Mouse (Mus musculus) MEL (cell line): ENCODE measurements around the gene Tmem143. TPM values are rescaled to one million over a fixed set of nuclear protein-coding genes. Genes with fewer than 3 reads are reported as not detected.

ENCODE experiments used
- DNase-seq: peaks from one replicate; pipeline ENCODE4 v3.0.0; 2011; ENCODE audit warnings: low read depth, low spot score
- H3K27ac ChIP-seq: 2 replicates; pipeline ENCODE4 v1.5.1; 2012; ENCODE audit warnings: low read depth, mild to moderate bottlenecking, control low read depth, low read length, moderate library complexity; ENCODE audit not compliant: control insufficient read depth
- H3K27me3 ChIP-seq, 2 experiments: fragments of 150-350 bp in 1 of 2; sonication (generic) in 1 of 2; 2 replicates each; pipeline ENCODE4 v1.6.1; 2012; ENCODE audit warnings: low read length in 2 of 2, mild to moderate bottlenecking in 2 of 2, improper control_type of control experiment in 1 of 2, moderate library complexity in 1 of 2; ENCODE audit not compliant: insufficient read depth in 2 of 2, control insufficient read depth in 1 of 2
- H3K36me3 ChIP-seq, 2 experiments: 2 replicates each; pipeline ENCODE4 v1.6.1; 2012 to 2014; ENCODE audit warnings: low read length in 2 of 2, improper control_type of control experiment in 1 of 2, inconsistent platforms in 1 of 2, mild to moderate bottlenecking in 1 of 2; ENCODE audit not compliant: insufficient read depth in 2 of 2, control insufficient read depth in 1 of 2
- H3K4me1 ChIP-seq, 2 experiments: fragments of 150-350 bp in 1 of 2; sonication (generic) in 1 of 2; 2 replicates each; pipeline ENCODE4 v1.6.1; 2012; ENCODE audit warnings: low read length in 2 of 2, improper control_type of control experiment in 1 of 2, mild to moderate bottlenecking in 1 of 2; ENCODE audit not compliant: insufficient read depth in 2 of 2, control insufficient read depth in 1 of 2
- H3K4me3 ChIP-seq, 2 experiments: fragments of 150-350 bp in 1 of 2; sonication (generic) in 1 of 2; 2 replicates each; pipeline ENCODE4 v1.5.1; 2012; ENCODE audit warnings: low read depth in 2 of 2, low read length in 2 of 2, mild to moderate bottlenecking in 2 of 2, moderate library complexity in 2 of 2, control low read depth in 1 of 2, improper control_type of control experiment in 1 of 2; ENCODE audit not compliant: control insufficient read depth in 1 of 2, insufficient read depth in 1 of 2
- H3K79me2 ChIP-seq: 2 replicates; pipeline ENCODE4 v1.6.1; 2012; ENCODE audit warnings: mild to moderate bottlenecking, low read length, moderate library complexity; ENCODE audit not compliant: control insufficient read depth, poor library complexity, insufficient read depth
- H3K9ac ChIP-seq: 2 replicates; pipeline ENCODE4 v1.6.1; 2012; ENCODE audit warnings: low read depth, mild to moderate bottlenecking, control low read depth, low read length, moderate library complexity; ENCODE audit not compliant: control insufficient read depth, poor library complexity, severe bottlenecking
- H3K9me3 ChIP-seq: fragments of 150-350 bp; sonication (generic); replicated peaks from 2 replicates; pipeline ENCODE4 v1.6.1; 2012; ENCODE audit warnings: mild to moderate bottlenecking, low read length, improper control_type of control experiment, moderate library complexity; ENCODE audit not compliant: insufficient read depth
- BHLHE40 ChIP-seq: IDR thresholded peaks from 2 replicates; pipeline ENCODE4 v1.6.1; 2012; ENCODE audit warnings: low read depth, mild to moderate bottlenecking, inconsistent platforms, low read length, improper control_type of control experiment, borderline replicate concordance
- CHD2 ChIP-seq: IDR thresholded peaks from 2 replicates; pipeline ENCODE4 v1.6.1; 2011; ENCODE audit warnings: low read length, improper control_type of control experiment
- CTCF ChIP-seq, 3 experiments: IDR thresholded peaks in 2 of 3; conservative IDR thresholded peaks in 1 of 3; 2 replicates each; pipeline ENCODE4 v1.5.1; 2011 to 2012; ENCODE audit warnings: low read length in 3 of 3, low read depth in 2 of 3, mild to moderate bottlenecking in 2 of 3, improper control_type of control experiment in 1 of 3, inconsistent platforms in 1 of 3, mixed read lengths in 1 of 3, moderate library complexity in 1 of 3; ENCODE audit not compliant: control insufficient read depth in 1 of 3, insufficient read depth in 1 of 3, poor library complexity in 1 of 3, severe bottlenecking in 1 of 3
- E2F4 ChIP-seq: IDR thresholded peaks from 2 replicates; pipeline ENCODE4 v1.6.1; 2011; ENCODE audit warnings: low read depth, low read length, improper control_type of control experiment, borderline replicate concordance
- EP300 ChIP-seq, 2 experiments: IDR thresholded peaks; 2 replicates each; pipeline ENCODE4 v1.6.1; 2011; ENCODE audit warnings: improper control_type of control experiment in 2 of 2, low read length in 2 of 2, low read depth in 1 of 2, mild to moderate bottlenecking in 1 of 2
- ETS1 ChIP-seq: IDR thresholded peaks from 2 replicates; pipeline ENCODE4 v1.6.1; 2012; ENCODE audit warnings: low read depth, mild to moderate bottlenecking, inconsistent platforms, low read length, improper control_type of control experiment, moderate library complexity
- GABPA ChIP-seq: IDR thresholded peaks from 2 replicates; pipeline ENCODE4 v1.6.1; 2012; ENCODE audit warnings: low read depth, mild to moderate bottlenecking, inconsistent platforms, low read length, improper control_type of control experiment, moderate library complexity
- HCFC1 ChIP-seq: IDR thresholded peaks from 2 replicates; pipeline ENCODE4 v1.6.1; 2012; ENCODE audit warnings: low read depth, mild to moderate bottlenecking, inconsistent platforms, low read length, improper control_type of control experiment, moderate library complexity
- JUND ChIP-seq: IDR thresholded peaks from 2 replicates; pipeline ENCODE4 v1.6.1; 2011; ENCODE audit warnings: low read depth, mild to moderate bottlenecking, improper control_type of control experiment, low read length
- MAX ChIP-seq: IDR thresholded peaks from 2 replicates; pipeline ENCODE4 v1.6.1; 2011; ENCODE audit warnings: low read length, improper control_type of control experiment
- MAZ ChIP-seq: IDR thresholded peaks from 2 replicates; pipeline ENCODE4 v1.6.1; 2012; ENCODE audit warnings: low read depth, mild to moderate bottlenecking, inconsistent platforms, low read length, improper control_type of control experiment
- MEF2A ChIP-seq: IDR thresholded peaks from 2 replicates; pipeline ENCODE4 v1.6.1; 2014; ENCODE audit warnings: low read depth, mild to moderate bottlenecking, inconsistent platforms, low read length, improper control_type of control experiment; ENCODE audit not compliant: poor library complexity, insufficient replicate concordance, severe bottlenecking; ENCODE audit errors: extremely low read depth
- MXI1 ChIP-seq: IDR thresholded peaks from 2 replicates; pipeline ENCODE4 v1.6.1; 2011; ENCODE audit warnings: mild to moderate bottlenecking, low read depth, low read length, improper control_type of control experiment
- NELFE ChIP-seq: IDR thresholded peaks from 2 replicates; pipeline ENCODE4 v1.6.1; 2011; ENCODE audit warnings: low read depth, low read length, improper control_type of control experiment
- NRF1 ChIP-seq: IDR thresholded peaks from 2 replicates; pipeline ENCODE4 v1.6.1; 2014; ENCODE audit warnings: low read depth, mild to moderate bottlenecking, inconsistent platforms, low read length, improper control_type of control experiment, moderate library complexity; ENCODE audit not compliant: poor library complexity, insufficient read depth, severe bottlenecking
- POLR2A ChIP-seq, 2 experiments: IDR thresholded peaks; 2 replicates each; pipeline ENCODE4 v1.6.1; 2011 to 2012; ENCODE audit warnings: low read length in 2 of 2, mild to moderate bottlenecking in 2 of 2, control low read depth in 1 of 2, improper control_type of control experiment in 1 of 2, low read depth in 1 of 2, moderate library complexity in 1 of 2; ENCODE audit not compliant: control insufficient read depth in 1 of 2, insufficient read depth in 1 of 2, poor library complexity in 1 of 2
- POLR2AphosphoS2 ChIP-seq: IDR thresholded peaks from 2 replicates; pipeline ENCODE4 v1.6.1; 2011; ENCODE audit warnings: low read length, improper control_type of control experiment
- POLR2AphosphoS5 ChIP-seq: IDR thresholded peaks from 2 replicates; pipeline ENCODE4 v1.6.1; 2012; ENCODE audit warnings: low read depth, borderline replicate concordance, mild to moderate bottlenecking, inconsistent platforms, low read length, moderate library complexity, mixed read lengths
- RAD21 ChIP-seq: IDR thresholded peaks from 2 replicates; pipeline ENCODE4 v1.6.1; 2011; ENCODE audit warnings: mild to moderate bottlenecking, low read depth, low read length, improper control_type of control experiment
- RCOR1 ChIP-seq: IDR thresholded peaks from 2 replicates; pipeline ENCODE4 v1.6.1; 2012; ENCODE audit warnings: low read depth, mild to moderate bottlenecking, inconsistent platforms, low read length, improper control_type of control experiment
- SIN3A ChIP-seq: IDR thresholded peaks from 2 replicates; pipeline ENCODE4 v1.6.1; 2012; ENCODE audit warnings: low read length, improper control_type of control experiment, inconsistent platforms
- TAL1 ChIP-seq: IDR thresholded peaks from 2 replicates; pipeline ENCODE4 v1.6.1; 2012; ENCODE audit warnings: mild to moderate bottlenecking, inconsistent platforms, low read length, moderate library complexity, mixed read lengths
- TBP ChIP-seq: IDR thresholded peaks from 2 replicates; pipeline ENCODE4 v1.8.0; 2011; ENCODE audit warnings: low read depth, low read length, improper control_type of control experiment
- TCF12 ChIP-seq: IDR thresholded peaks from 2 replicates; pipeline ENCODE4 v1.6.1; 2014; ENCODE audit warnings: low read depth, mild to moderate bottlenecking, inconsistent platforms, low read length, improper control_type of control experiment, moderate library complexity
- UBTF ChIP-seq: IDR thresholded peaks from 2 replicates; pipeline ENCODE4 v1.6.1; 2012; ENCODE audit warnings: low read depth, mild to moderate bottlenecking, inconsistent platforms, low read length, improper control_type of control experiment, moderate library complexity, borderline replicate concordance; ENCODE audit not compliant: insufficient read depth
- USF1 ChIP-seq: IDR thresholded peaks from 2 replicates; pipeline ENCODE4 v1.6.1; 2014; ENCODE audit warnings: low read depth, mild to moderate bottlenecking, inconsistent platforms, low read length, improper control_type of control experiment, moderate library complexity
- USF2 ChIP-seq, 2 experiments: IDR thresholded peaks; 2 replicates each; pipeline ENCODE4 v1.6.1; 2011 to 2012; ENCODE audit warnings: improper control_type of control experiment in 2 of 2, low read length in 2 of 2, borderline replicate concordance in 1 of 2, inconsistent platforms in 1 of 2, low read depth in 1 of 2, mild to moderate bottlenecking in 1 of 2; ENCODE audit not compliant: insufficient read depth in 1 of 2
- ZC3H11A ChIP-seq: IDR thresholded peaks from 2 replicates; pipeline ENCODE4 v1.6.1; 2012; ENCODE audit warnings: low read depth, mild to moderate bottlenecking, inconsistent platforms, low read length, improper control_type of control experiment
- ZNF384 ChIP-seq: IDR thresholded peaks from 2 replicates; pipeline ENCODE4 v1.6.1; 2012; ENCODE audit warnings: low read depth, mild to moderate bottlenecking, inconsistent platforms, low read length, improper control_type of control experiment
- polyA plus RNA-seq, 2 experiments: library from polyadenylated mRNA; stranded (reverse) in 1 of 2; unstranded in 1 of 2; fragments of >175 nt in 1 of 2; fragments of >200 nt in 1 of 2; gene quantifications; 2 replicates each; pipeline versions ENCODE4 v1.2.1 to v1.2.4; 2012; ENCODE audit warnings: low replicate concordance in 2 of 2, low read depth in 1 of 2; ENCODE audit not compliant: insufficient read length in 2 of 2, insufficient read depth in 1 of 2, missing spikeins in 1 of 2
- total RNA-seq: library from RNA; depleted of rRNA; stranded (reverse); fragments of 300-350 nt; gene quantifications from 2 replicates; pipeline ENCODE4 v1.2.3, GENCODE M21; 2012

Gene Tmem143
- total and polyA plus RNA-seq, 3 experiments, result 10.7 to 20.1 TPM; not detected in 1

GRCm38 (mm10) chr7:45880531-45880930 is 16.2 kb upstream of the Tmem143 start:
- DNase-seq, result no peak
- H3K4me3 ChIP-seq, result no peak overlapping the region
- peaks cover 0 to 5% of the 10 kb centered on the region in 2 experiments; a peak in 1 of 4 replicates for H3K36me3 ChIP-seq
- H3K27me3 ChIP-seq, result no peaks in the 10 kb centered on the region
- H3K4me1 ChIP-seq, result no peaks in the 10 kb centered on the region
- H3K9me3 ChIP-seq, result no peaks in the 10 kb centered on the region
- no peaks in the 10 kb centered on the region for H3K79me2 ChIP-seq
- no peak overlapping the region for H3K9ac ChIP-seq
- H3K27ac ChIP-seq, result no peak overlapping the region
- no peak for TF ChIP-seq RAD21
- TF ChIP-seq E2F4, result no peak
- TF ChIP-seq MAZ, result no peak
- TF ChIP-seq JUND, result no peak
- TF ChIP-seq USF2 (IDR thresholded peaks at IDR 0.05; ENCODE audit: borderline replicate concordance in 1 of 2, insufficient read depth in 1 of 2, low read depth in 1 of 2, low read length in 2 of 2), result no peak
- TF ChIP-seq NELFE, result no peak
- TF ChIP-seq ZNF384, result no peak
- no peak for TF ChIP-seq MAX
- no peak for TF ChIP-seq POLR2AphosphoS5
- no peak for TF ChIP-seq POLR2A (IDR thresholded peaks at IDR 0.05; ENCODE audit: control insufficient read depth in 1 of 2, insufficient read depth in 1 of 2, low read depth in 1 of 2, low read length in 2 of 2, poor library complexity in 1 of 2)
- no peak for TF ChIP-seq CTCF (IDR thresholded peaks at IDR 0.05 in 2 of 3, conservative IDR thresholded peaks at IDR 0.05 in 1 of 3; ENCODE audit: control insufficient read depth in 1 of 3, insufficient read depth in 1 of 3, low read depth in 2 of 3, low read length in 3 of 3, poor library complexity in 1 of 3, severe bottlenecking in 1 of 3)
- TF ChIP-seq MXI1, result no peak
- no peak for TF ChIP-seq GABPA
- TF ChIP-seq BHLHE40, result no peak
- no peak for TF ChIP-seq POLR2AphosphoS2
- TF ChIP-seq, all 39 proteins: peak for 0

GRCm38 (mm10) chr7:45881011-45881410 is 15.7 kb upstream of the Tmem143 start:
- no peaks in the 10 kb centered on the region for H3K4me1 ChIP-seq
- H3K36me3 ChIP-seq, result peaks cover 0 to 5% of the 10 kb centered on the region in 2 experiments; a peak in 1 of 4 replicates
- H3K9ac ChIP-seq, result no peak overlapping the region
- TF ChIP-seq MEF2A (no peak), EP300 (IDR thresholded peaks at IDR 0.05; ENCODE audit: low read depth in 1 of 2, low read length in 2 of 2) (no peak), TCF12 (no peak), HCFC1 (no peak), POLR2A (IDR thresholded peaks at IDR 0.05; ENCODE audit: control insufficient read depth in 1 of 2, insufficient read depth in 1 of 2, low read depth in 1 of 2, low read length in 2 of 2, poor library complexity in 1 of 2) (no peak), TAL1 (no peak), JUND (no peak), USF1 (no peak), CTCF (IDR thresholded peaks at IDR 0.05 in 2 of 3, conservative IDR thresholded peaks at IDR 0.05 in 1 of 3; ENCODE audit: control insufficient read depth in 1 of 3, insufficient read depth in 1 of 3, low read depth in 2 of 3, low read length in 3 of 3, poor library complexity in 1 of 3, severe bottlenecking in 1 of 3) (no peak), ETS1 (no peak), UBTF (no peak), SIN3A (no peak), CHD2 (no peak), NRF1 (no peak), USF2 (IDR thresholded peaks at IDR 0.05; ENCODE audit: borderline replicate concordance in 1 of 2, insufficient read depth in 1 of 2, low read depth in 1 of 2, low read length in 2 of 2) (no peak), TBP (no peak), RCOR1 (no peak), ZC3H11A (no peak), POLR2AphosphoS2 (no peak)
- no peaks in the 10 kb centered on the region for H3K79me2 ChIP-seq
- H3K27ac ChIP-seq, result no peak overlapping the region
- no peaks in the 10 kb centered on the region for H3K9me3 ChIP-seq
- DNase-seq, result no peak
- H3K4me3 ChIP-seq, result no peak overlapping the region
- no peaks in the 10 kb centered on the region for H3K27me3 ChIP-seq
